Mouse (Mus musculus) spleen, postnatal 14 days (tissue): ENCODE data around the gene Ctag2.

Source experiments
- DNase-seq, 2 experiments: peaks; one replicate each; pipeline ENCODE4 v3.0.0; 2021 to 2022; ENCODE audit warnings: low spot score in 2 of 2

Ctag2 gene

GRCm38 (mm10) chrX:65047344-65047743, at the start of gene Ctag2:
Ctag2 (plus strand) TSS chrX:65047644.
- DNase-seq, result no peak
